Mouse (Mus musculus) heart, adult 9 months (tissue): ENCODE measurements around the gene Klhl2.

Experiments
- DNase-seq, 2 experiments: peaks; one replicate each; pipeline ENCODE4 v3.0.0; 2022; ENCODE audit warnings: low spot score in 2 of 2

Klhl2 gene

GRCm38 (mm10) chr8:64849897-64850541 is at the start of gene Klhl2:
Gene Klhl2, minus strand, starts transcription at chr8:64850017.
- peak; percentile 78 to 81 for DNase-seq

- DNase-seq = no peak
These were observed 48.9 kb upstream of the Klhl2 start for GRCm38 (mm10) chr8:64898710-64899109.

- DNase-seq = no peak
These were observed 46.9 kb upstream of the Klhl2 start for GRCm38 (mm10) chr8:64896731-64897130.

GRCm38 (mm10) chr8:64880619-64881200 is 30.9 kb upstream of the Klhl2 start:
- DNase-seq = peak; percentile 43 to 74

GRCm38 (mm10) chr8:64877630-64878312 is 28.0 kb upstream of the Klhl2 start:
- DNase-seq = peak in 1 of 2 experiments; percentile 10

- peak; percentile 29 to 53 for DNase-seq
These were observed 21.8 kb upstream of the Klhl2 start for GRCm38 (mm10) chr8:64871469-64872165.

- DNase-seq = no peak
These were observed 20.4 kb upstream of the Klhl2 start for GRCm38 (mm10) chr8:64870218-64870617.

- peak in 1 of 2 experiments; percentile 20 for DNase-seq
These were observed 523 bp downstream of the Klhl2 start for GRCm38 (mm10) chr8:64849091-64849896.

- no peak for DNase-seq
These were observed 1.5 kb downstream of the Klhl2 start for GRCm38 (mm10) chr8:64848245-64848785.

GRCm38 (mm10) chr8:64847650-64848049 is 2.2 kb downstream of the Klhl2 start:
- DNase-seq = no peak

- DNase-seq = no peak
These were observed 2.6 kb downstream of the Klhl2 start for GRCm38 (mm10) chr8:64847241-64847640.

GRCm38 (mm10) chr8:64845314-64845713 is 4.5 kb downstream of the Klhl2 start:
- no peak for DNase-seq

- DNase-seq = no peak
These were observed 5.8 kb downstream of the Klhl2 start for GRCm38 (mm10) chr8:64844043-64844481.

GRCm38 (mm10) chr8:64843168-64843567 is 6.6 kb downstream of the Klhl2 start:
- no peak for DNase-seq

- peak; percentile 28 to 38 for DNase-seq
These were observed 7.9 kb downstream of the Klhl2 start for GRCm38 (mm10) chr8:64841747-64842406.

GRCm38 (mm10) chr8:64839628-64840027 is 10.2 kb downstream of the Klhl2 start:
- no peak for DNase-seq

- no peak for DNase-seq
These were observed 14.2 kb downstream of the Klhl2 start for GRCm38 (mm10) chr8:64835475-64836122.

GRCm38 (mm10) chr8:64834071-64834877 is 15.5 kb downstream of the Klhl2 start:
- DNase-seq = no peak

GRCm38 (mm10) chr8:64832581-64833135 is 17.2 kb downstream of the Klhl2 start:
- DNase-seq = no peak
